Mouse (Mus musculus): ENCODE measurements around the gene Chaf1a.

GRCm38 (mm10) chr17:56015293-56015692, 24.9 kb upstream of the Chaf1a start:
- no peak for TF ChIP-seq CTCF (IDR thresholded peaks at IDR 0.05; ENCODE audit: low read depth)
- no peak for TF ChIP-seq EP300 (optimal IDR thresholded peaks at IDR 0.05)
